Mouse (Mus musculus) neural tube, embryonic 14.5 days (tissue): Measurements from ENCODE around the gene Mrpl17. TPM values are rescaled to one million over a fixed set of nuclear protein-coding genes. Genes with fewer than 3 reads are reported as not detected.
"Not testable (repeated sequence)": the region's sequence is repeated elsewhere in the genome, so short reads cannot be mapped to it uniquely, and the experiment has no call there.

Source experiments
- ATAC-seq: fragments of 200-750 bp; cut with Nextera tagmentation; 2 replicates; pipeline ENCODE4 v1.8.0; 2017; ENCODE audit warnings: low read depth, mild to moderate bottlenecking, moderate TSS enrichment, moderate library complexity
- H3K27ac ChIP-seq: fragments of 300-500 bp; sonication (generic); 2 replicates; pipeline ENCODE4 v1.5.1; 2014; ENCODE audit warnings: low read depth, mild to moderate bottlenecking, control low read depth, low read length, moderate library complexity, mixed read lengths
- H3K27me3 ChIP-seq: fragments of 300-500 bp; sonication (generic); 2 replicates; pipeline ENCODE4 v1.6.1; 2014; ENCODE audit warnings: low read length; ENCODE audit not compliant: control insufficient read depth, insufficient read depth
- H3K36me3 ChIP-seq: fragments of 300-500 bp; sonication (generic); 2 replicates; pipeline ENCODE4 v1.6.1; 2014; ENCODE audit warnings: low read length, mixed read lengths; ENCODE audit not compliant: control insufficient read depth, insufficient read depth
- H3K4me1 ChIP-seq: fragments of 300-500 bp; sonication (generic); 2 replicates; pipeline ENCODE4 v1.6.1; 2014; ENCODE audit warnings: low read length; ENCODE audit not compliant: control insufficient read depth, insufficient read depth
- H3K4me2 ChIP-seq: fragments of 300-500 bp; sonication (generic); 2 replicates; pipeline ENCODE4 v1.6.1; 2014; ENCODE audit warnings: mild to moderate bottlenecking, low read depth, low read length, control low read depth
- H3K4me3 ChIP-seq: fragments of 300-500 bp; sonication (generic); 2 replicates; pipeline ENCODE4 v1.5.1; 2014; ENCODE audit warnings: low read depth, low read length, control low read depth, mixed read lengths
- H3K9ac ChIP-seq: fragments of 300-500 bp; sonication (generic); replicated peaks from 2 replicates; pipeline ENCODE4 v1.6.1; 2014; ENCODE audit warnings: low read depth, mild to moderate bottlenecking, control low read depth, low read length, mixed read lengths
- H3K9me3 ChIP-seq: fragments of 300-500 bp; sonication (generic); 2 replicates; pipeline ENCODE4 v1.6.1; 2016; ENCODE audit warnings: low read length; ENCODE audit not compliant: control insufficient read depth
- WGBS: fragments of 180-500 bp; shearing (Covaris S2); extraction: QIAGEN DNeasy Blood & Tissue Kit; methylation state at CpG from one replicate; pipeline ENCODE4 v1.1.7; 2014; 5-methylcytosine and 5-hydroxymethylcytosine counted together
- polyA plus RNA-seq: library from polyadenylated mRNA; unstranded; fragments of >200 nt; fragmentation: Nextera tagmentation; extraction: Ambion mirVana; gene quantifications from 2 replicates; pipeline ENCODE4 v1.2.1, GENCODE M21; 2014

The Mrpl17 gene
- 186 and 212 TPM in 2 replicates for polyA plus RNA-seq

DNA sequence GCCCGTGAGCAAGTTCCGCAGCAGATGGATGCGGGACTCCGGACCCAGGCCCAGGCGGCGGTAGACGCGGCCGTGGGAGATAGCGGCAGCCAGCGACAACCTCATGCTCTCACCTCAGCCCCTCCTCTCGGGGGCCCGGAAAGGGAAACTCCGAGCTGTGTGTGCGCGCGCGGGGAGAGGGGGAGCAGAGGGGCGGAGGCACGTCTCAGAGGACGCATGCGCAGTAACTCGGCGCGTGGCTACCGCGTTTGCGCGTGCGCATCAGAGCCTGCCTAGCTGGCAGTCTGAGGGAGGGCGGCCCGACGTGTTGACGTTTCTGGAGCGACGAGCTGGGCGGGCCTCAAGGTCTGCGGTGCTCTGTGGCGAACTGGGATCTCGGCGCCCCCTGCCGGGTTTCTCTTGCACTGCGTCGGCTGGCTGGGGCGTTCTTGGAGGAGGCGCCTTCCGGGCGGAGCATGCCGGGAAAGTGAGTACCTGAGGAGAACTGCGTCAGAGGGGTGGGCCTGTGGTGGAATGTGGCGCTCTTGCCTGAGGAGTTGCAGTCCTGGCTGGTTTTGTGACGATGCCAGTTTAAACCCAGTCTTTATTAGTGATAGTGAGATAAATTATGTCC lies at the start of gene Mrpl17:
Mrpl17 (minus strand) TSS at position 223 of the 613 bp plus-strand sequence.
- peak within 1 kb of the TSS; percentile 76 for H3K9ac ChIP-seq
- H3K4me1 ChIP-seq: peaks cover 5% of the 10 kb centered on the region; the same call in 1 of the 2 replicates
- peak within 1 kb of the TSS; percentile 76 for H3K4me3 ChIP-seq
- H3K4me2 ChIP-seq: peak within 1 kb of the TSS; percentile 55
- peak within 1 kb of the TSS; percentile 91 for H3K27ac ChIP-seq
- no peaks in the 10 kb centered on the region for H3K27me3 ChIP-seq
- peak; percentile 97 for ATAC-seq
- WGBS: under 1% methylated on average over 52 of the region's 52 CpGs
- H3K36me3 ChIP-seq: no peaks in the 10 kb centered on the region; the same call in 1 of the 2 replicates
- no peaks in the 10 kb centered on the region for H3K9me3 ChIP-seq

DNA sequence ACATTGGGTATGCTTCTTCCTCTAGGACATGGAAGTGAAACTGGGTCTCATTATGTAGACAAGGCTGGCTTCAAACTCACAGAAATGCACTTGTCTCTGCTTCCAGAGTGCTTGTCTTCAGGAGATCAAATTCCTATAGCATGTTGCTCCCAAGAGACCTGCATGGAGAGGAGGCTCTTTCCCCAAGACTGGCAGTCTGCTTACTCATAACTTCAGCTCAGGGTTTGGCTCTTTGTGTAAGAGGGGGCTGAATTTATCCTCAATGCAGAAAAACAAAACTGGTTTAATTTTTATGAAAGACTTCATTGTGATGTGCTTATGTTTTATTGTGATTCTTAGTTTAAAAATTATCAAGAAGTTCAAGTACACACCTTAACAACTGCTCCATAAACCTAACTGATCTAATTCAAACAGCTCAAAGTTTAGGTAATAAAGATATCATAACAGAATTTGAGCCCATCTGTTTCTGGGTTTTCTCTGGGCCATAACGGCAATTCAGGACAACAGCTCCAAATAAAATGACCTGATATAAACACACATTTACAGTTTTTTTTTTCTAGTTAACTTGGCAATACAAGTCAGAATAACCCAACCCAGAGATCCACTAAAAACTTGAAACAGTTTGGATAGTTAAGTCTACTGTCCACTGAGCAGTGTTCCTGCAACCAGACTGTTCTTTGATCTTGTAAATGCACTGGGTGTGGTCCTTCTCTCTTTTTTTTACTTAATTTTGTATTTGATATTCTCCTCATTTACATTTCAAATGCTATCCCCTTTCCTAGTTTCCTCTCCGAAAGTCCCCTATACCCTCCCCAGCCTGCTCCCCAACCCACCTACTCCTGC lies 45.0 kb upstream of the Mrpl17 start:
- WGBS: no CpG with 5 or more reads among the region's 2 CpGs
- not testable (repeated sequence) for ATAC-seq, H3K4me1 ChIP-seq, H3K9ac ChIP-seq, H3K27me3 ChIP-seq, H3K36me3 ChIP-seq, H3K27ac ChIP-seq, H3K4me3 ChIP-seq, H3K9me3 ChIP-seq, H3K4me2 ChIP-seq

- no peak overlapping the region for H3K4me2 ChIP-seq
- 80% methylated on average over 7 of the region's 7 CpGs for WGBS
- H3K27ac ChIP-seq: no peak overlapping the region
- ATAC-seq: no peak
- H3K9me3 ChIP-seq: no peaks in the 10 kb centered on the region
- H3K27me3 ChIP-seq: no peaks in the 10 kb centered on the region
- no peaks in the 10 kb centered on the region for H3K36me3 ChIP-seq
- H3K4me1 ChIP-seq: no peaks in the 10 kb centered on the region
- H3K9ac ChIP-seq: no peak overlapping the region
- no peak overlapping the region for H3K4me3 ChIP-seq
Observed at GRCm38 (mm10) chr7:105824281-105824680, 13.4 kb upstream of the Mrpl17 start.

DNA sequence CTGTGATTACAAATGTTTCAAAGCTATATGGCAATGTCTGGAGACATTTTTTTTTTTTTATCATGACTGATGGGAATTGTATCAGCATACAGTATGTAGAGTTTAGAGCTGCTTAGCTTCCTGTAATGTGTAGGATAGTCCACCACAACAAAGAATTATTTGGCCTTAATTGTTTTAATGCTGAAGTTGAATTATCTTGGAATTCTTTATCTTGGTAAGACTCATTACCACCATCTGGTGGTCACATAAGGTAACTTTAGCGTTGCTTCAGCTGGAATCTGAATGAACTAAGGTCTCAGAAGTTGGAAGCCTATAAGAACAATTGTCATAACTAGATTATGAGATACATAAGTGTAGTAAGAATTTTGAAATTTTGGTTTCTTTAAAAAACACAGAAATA lies 7.6 kb upstream of the Mrpl17 start:
- Histone ChIP-seq H3K4me1 (no peaks in the 10 kb centered on the region), H3K36me3 (no peaks in the 10 kb centered on the region), H3K9me3 (no peaks in the 10 kb centered on the region), H3K4me3 (no peak overlapping the region), H3K27me3 (no peaks in the 10 kb centered on the region), H3K9ac (no peak overlapping the region), H3K4me2 (no peak overlapping the region), H3K27ac (no peak overlapping the region)
- ATAC-seq: 0 out of 2 replicates have a peak, but pooled peaks have one; percentile 16
- WGBS: 2% methylated on average over 1 of the region's 1 CpGs

DNA sequence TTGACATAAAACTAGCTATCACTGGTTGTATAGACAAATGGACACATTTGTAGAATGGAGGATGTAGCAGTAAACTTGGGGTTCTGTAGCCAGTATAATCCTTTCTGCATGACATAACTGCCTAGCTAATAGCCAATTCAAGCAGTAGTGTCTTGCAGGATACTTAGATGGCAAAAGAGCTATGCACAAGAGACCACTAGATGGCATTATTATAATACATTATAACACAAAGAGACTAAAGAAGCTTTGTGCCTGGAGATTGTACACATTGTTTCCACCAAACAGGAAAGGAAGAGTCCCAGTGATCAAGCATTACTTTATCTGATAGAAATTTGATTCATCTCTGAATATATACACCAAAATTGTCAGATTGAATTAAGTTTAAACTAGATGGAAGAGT lies 5.8 kb upstream of the Mrpl17 start:
- H3K4me2 ChIP-seq: no peak overlapping the region
- H3K4me3 ChIP-seq: no peak overlapping the region
- no peaks in the 10 kb centered on the region for H3K27me3 ChIP-seq
- H3K36me3 ChIP-seq: no peaks in the 10 kb centered on the region
- H3K4me1 ChIP-seq: no peaks in the 10 kb centered on the region
- peak; percentile 47; the same call in 1 of the 2 replicates for ATAC-seq
- H3K27ac ChIP-seq: no peak overlapping the region
- no peak overlapping the region for H3K9ac ChIP-seq
- no peaks in the 10 kb centered on the region for H3K9me3 ChIP-seq

GRCm38 (mm10) chr7:105813326-105813725 lies 2.4 kb upstream of the Mrpl17 start:
- Histone ChIP-seq H3K9me3 (no peaks in the 10 kb centered on the region), H3K27ac (no peak overlapping the region), H3K4me2 (no peak overlapping the region), H3K4me1 (peaks cover 5% of the 10 kb centered on the region; the same call in 1 of the 2 replicates), H3K27me3 (no peaks in the 10 kb centered on the region), H3K9ac (no peak overlapping the region), H3K4me3 (no peak overlapping the region), H3K36me3 (no peaks in the 10 kb centered on the region; the same call in 1 of the 2 replicates)
- 87% methylated on average over 3 of the region's 3 CpGs for WGBS
- no peak for ATAC-seq

- no peak for ATAC-seq
- 90% methylated on average over 3 of the region's 3 CpGs for WGBS
Observed at GRCm38 (mm10) chr7:105812566-105812965, 1.7 kb upstream of the Mrpl17 start.

GRCm38 (mm10) chr7:105811516-105811915 lies 617 bp upstream of the Mrpl17 start:
- Histone ChIP-seq H3K4me2 (no peak overlapping the region), H3K27ac (no peak overlapping the region), H3K4me1 (peaks cover 5% of the 10 kb centered on the region; the same call in 1 of the 2 replicates), H3K9ac (no peak overlapping the region), H3K4me3 (no peak overlapping the region), H3K9me3 (no peaks in the 10 kb centered on the region), H3K27me3 (no peaks in the 10 kb centered on the region), H3K36me3 (no peaks in the 10 kb centered on the region; the same call in 1 of the 2 replicates)
- peak; percentile 26; the same call in 1 of the 2 replicates for ATAC-seq

More at GRCm38 (mm10) chr7:105812566-105812965, 1.7 kb upstream of the Mrpl17 start:
- no peak overlapping the region for H3K4me2 ChIP-seq
- H3K4me3 ChIP-seq: no peak overlapping the region
- no peaks in the 10 kb centered on the region; the same call in 1 of the 2 replicates for H3K36me3 ChIP-seq
- no peak overlapping the region for H3K27ac ChIP-seq
- no peaks in the 10 kb centered on the region for H3K9me3 ChIP-seq
- H3K27me3 ChIP-seq: no peaks in the 10 kb centered on the region
- H3K4me1 ChIP-seq: peaks cover 5% of the 10 kb centered on the region; the same call in 1 of the 2 replicates
- no peak overlapping the region for H3K9ac ChIP-seq
